Mouse (Mus musculus): ENCODE measurements at regions not wholly inside any gene's neighbourhood (a gene's known extent, or its start where the extent isn't known, plus 50 kb on each side); places are given as distances from the start of the nearest gene placed in this dataset.
"Not testable (repeated sequence)": the region's sequence is repeated elsewhere in the genome, so short reads cannot be mapped to it uniquely, and the experiment has no call there.

DNA sequence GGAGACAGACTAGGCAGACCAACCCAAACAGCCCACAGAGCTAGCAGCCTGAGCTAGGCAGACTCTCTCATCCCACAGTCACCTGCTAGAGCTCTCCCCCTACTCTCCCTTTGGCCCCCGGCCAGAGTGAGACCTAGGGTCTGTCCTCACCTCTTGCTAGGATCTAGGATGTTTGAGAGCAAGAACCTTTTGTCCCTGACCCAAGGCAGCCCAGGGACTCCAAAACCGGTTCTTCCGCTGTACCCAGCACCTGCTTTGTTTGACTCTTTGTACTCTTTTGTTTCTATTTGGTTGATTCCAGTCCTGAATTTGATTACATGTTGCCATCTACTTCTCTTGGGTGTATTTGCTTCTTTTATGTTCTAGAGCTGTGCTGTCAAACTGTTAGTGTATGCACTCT is 75.3 kb downstream of the H60c start:
- no peak for DNase-seq (ENCODE audit: low read depth, low spot score)

DNA sequence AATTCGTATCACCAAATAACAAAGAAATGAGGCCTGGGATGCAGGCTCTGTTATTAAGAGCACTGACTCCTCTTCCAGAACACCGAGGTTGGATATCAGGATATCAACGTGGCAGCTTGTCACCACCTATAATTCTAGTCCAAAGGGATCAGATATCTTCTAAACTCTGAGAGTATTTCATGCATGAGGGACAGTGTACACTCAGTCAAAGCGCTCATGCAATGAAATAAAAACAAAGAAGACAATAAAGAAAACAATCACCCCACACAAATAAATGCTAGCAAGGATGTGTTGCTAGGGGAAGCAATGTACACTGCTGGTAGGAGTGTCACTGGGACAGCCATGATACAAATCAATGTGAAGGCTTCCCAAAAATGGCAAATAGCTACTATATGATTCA is 79.2 kb downstream of the H60c start:
- DNase-seq (ENCODE audit: low read depth, low spot score) = no peak

DNA sequence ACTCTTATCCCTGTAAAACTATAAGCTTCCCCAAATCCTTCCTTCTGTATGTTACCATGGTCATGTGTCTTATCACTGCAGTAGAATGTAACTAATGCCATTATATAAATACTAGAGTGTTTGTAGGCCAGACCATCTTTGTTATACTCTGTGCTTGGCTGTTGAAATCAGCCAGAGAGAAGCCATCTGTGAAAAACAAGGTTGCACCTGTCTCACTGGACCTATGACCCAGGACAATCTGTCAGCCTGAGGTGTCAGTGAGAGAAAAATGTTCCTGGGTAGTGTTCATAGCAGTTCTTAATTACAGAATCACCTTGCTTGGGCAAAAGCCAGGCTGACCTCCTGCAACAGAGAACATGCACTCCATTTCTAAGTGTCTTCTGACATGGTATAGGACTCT is 87.5 kb downstream of the H60c start:
- DNase-seq (ENCODE audit: low read depth, low spot score) = no peak

DNA sequence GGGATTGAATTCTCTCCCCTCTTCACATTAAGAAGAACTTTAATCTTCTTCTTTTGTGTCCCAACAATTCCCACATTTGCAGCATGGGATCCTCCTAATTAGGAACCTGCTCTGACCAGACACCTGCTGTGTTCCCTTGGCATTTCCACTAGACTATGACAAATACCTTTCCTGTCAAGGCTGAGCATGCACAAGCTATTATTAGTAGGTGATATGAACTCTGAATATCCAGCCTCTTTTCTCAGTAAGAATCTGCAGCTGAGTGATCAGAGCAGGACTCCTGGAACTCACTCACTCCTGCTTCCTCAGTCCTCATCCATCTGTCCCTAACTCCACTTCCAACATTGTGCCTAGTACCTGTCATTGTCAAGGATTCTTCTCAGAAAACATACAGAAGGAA is 94.0 kb downstream of the H60c start:
- no peak for DNase-seq (ENCODE audit: low read depth, low spot score)

DNA sequence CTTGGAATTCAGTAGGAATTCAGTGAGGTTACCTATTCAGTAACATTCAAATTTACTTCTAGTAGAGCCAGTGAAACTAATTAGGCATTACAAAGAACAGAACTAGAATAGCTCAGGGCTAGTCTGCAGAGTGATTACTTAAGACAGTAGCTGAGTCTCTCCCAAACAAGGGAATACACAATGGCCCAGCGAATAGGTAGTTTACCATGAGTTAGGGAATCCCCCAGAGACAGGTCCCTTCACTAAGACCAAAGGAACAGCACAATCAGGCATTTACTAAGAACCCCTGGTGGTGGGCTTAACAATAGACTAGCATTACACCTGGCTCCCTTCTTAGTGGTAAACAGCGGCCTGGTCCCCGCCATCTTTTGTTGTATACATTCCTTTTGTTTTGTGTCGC is 94.6 kb downstream of the H60c start:
- DNase-seq (ENCODE audit: low read depth, low spot score) = peak; percentile 95

DNA sequence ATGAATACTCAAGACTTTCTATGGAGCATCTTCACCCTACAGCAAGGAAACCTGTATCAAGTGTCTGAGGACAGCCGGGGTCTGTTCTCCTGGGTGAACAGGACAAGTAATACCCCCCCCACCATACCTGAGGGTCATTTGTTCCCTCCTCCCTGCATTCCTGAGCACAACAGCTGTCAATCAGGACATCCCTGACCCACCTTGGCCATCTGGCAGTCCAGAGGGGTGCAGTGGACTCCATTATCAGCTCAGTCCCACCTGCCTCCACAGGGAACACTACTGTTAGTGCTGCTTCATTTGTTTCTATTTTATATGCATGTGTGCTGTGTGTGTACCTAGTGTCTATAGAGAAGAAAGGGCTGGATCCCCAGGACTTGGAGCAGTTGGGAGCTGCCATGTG is 95.3 kb downstream of the H60c start:
- peak; percentile 48 for DNase-seq (ENCODE audit: low read depth, low spot score)

DNA sequence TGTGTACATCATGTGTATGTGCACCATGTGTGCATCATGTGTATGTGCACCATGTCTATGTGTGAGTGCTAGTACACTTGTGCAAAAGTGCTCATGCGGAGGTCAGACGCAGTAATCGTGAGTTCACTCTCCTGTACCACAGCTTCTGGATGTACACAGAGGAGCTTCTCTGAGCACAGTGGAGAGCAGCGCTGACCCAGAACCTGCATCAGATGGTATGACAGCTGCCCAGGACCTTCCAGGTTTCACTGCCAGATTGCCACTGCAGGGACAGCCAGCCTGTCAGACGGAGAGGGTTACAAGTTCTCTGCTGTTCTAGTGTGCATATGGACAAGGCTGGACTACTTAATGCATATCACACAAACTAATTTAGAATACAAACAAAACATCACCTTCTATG is 96.2 kb downstream of the H60c start:
- no peak for DNase-seq (ENCODE audit: low read depth, low spot score)

DNA sequence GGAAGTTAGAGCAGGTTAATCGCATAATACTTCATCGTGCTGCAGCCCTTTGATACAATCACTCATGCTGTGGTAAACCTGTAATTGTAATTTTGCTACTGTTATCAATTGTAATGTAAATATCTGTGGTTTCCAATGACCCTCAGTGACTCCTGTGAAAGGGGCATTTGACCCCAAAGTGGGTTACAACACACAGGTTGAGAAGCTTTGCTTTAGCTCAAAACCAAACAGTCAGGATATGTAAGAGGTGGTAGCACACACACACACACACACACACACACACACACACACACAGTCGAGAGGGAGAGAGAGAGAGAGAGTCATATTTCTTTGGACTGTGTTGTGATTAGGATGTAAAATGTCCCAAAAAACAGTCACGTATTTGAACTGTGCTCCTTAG is 112.0 kb downstream of the H60c start:
- DNase-seq (ENCODE audit: low read depth, low spot score) = no peak

DNA sequence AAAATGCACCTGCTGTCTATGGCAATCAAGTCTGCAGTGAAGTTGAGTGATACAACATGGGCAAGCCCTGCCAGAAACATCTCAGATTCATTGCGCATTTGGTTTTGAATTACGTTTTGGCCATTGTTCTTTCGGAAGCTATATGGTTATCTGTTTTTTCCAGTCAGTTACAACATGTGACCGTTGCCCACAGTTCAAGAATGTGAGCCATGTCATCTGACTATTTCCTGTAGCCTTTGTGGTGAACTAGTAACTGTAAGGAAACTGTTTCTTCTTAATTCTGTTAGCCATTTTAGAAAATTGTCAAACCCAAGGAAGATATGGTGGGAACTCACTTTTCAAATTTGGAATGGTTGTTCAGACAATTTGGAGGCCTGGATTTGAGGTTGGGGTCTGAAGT is 119.4 kb downstream of the H60c start:
- no peak for DNase-seq (ENCODE audit: low read depth, low spot score)

DNA sequence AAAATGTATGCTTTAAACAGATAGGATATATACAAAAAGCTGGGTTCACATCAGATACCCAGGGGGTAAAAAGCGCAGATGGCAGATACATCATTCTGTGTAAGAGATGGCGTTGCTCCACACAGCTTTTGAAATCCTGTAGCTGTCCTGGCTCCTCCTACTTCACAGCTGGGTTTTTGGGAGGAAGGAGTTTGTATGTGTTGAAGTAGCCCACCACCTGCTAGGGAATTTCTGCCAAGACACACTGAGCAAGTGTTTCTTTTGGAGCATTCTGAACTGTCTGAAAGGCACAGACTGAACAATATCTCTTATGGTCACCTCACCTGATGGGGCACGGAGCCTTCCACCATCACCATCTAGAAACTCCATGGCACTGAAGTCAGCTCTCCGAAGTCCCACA is 128.3 kb downstream of the H60c start:
- DNase-seq (ENCODE audit: low read depth, low spot score) = no peak

DNA sequence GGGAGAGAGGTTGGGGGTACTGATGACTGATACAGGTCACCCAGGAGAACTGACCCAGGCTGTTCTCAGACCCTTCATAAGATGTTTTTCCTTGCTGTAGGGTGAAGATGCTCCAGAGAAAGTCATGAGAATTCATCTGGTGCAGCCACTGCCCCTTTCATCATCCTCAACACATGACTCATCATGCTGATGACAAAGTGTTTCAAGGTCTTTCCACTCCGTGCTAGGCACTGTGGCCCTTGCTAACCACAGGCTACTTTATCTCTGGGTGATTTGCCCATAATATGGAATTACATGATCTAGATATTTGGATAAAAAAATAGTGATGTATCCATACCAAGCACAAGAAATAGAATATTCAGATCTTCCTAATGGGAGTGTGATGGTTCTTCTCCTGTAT is 140.1 kb downstream of the H60c start:
- no peak for DNase-seq (ENCODE audit: low read depth, low spot score)

DNA sequence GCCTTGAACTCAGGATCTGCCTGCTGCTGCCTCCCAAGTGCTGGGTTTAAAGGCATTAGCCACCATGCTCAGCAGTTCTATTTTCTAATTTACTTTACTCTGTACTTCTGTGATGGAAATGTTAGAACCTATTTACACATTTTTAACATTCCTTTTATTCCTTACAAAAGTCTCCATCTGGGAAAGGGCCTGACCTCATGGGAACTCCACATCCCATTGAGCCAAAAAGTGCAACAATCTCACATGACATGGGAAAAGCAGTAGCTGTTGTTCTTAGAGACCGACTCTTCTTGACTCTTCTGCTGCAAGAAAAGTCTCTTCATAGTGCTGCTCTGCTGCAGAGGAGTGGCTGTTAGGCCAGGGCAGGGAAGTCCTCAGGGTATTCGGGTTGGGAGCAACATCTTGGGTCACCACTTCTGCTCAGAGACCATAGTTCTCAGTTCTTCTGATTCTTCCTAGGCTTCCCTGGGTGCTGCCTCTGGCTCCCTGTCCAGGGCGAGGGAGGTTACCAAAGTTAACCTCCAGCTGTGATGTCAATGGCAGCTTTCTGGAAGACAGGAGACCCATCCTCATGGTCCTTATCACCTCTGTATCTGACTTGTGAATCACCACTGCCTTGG is 150.0 kb downstream of the H60c start:
- DNase-seq (ENCODE audit: low read depth, low spot score) = peak; percentile 63

DNA sequence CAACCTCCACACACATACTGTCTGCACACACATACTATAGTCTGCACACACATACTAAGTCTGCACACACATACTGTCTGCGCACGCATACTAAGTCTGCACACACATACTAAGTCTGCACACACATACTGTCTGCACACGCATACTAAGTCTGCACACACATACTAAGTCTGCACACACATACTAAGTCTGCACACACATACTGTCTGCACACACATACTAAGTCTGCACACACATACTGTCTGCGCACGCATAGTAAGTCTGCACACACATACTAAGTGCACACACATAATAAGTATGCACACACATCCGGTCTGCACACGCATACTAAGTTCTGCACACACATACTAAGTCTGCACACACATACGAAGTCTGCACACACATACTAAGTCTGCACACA is 153.2 kb downstream of the H60c start:
- not testable (repeated sequence) for DNase-seq (ENCODE audit: low read depth, low spot score)

DNA sequence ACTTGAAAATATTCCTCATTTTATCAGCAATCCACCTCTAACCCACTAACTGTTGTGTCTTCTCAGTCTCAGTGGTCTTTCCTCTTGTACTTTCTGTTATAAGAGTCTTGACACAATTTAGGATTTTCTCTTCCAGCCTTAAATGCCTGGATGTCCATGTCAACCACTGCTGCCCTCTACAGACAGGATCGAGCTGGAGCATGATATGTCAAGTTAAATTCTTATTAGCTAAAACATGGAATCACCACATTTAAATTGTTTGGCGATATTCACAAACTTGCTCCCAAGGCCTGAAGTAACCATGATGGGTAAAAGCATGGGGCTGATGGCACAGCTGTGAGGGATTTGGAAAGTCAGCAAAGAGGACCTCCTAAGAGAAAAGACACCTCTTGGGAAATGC is 159.6 kb downstream of the H60c start:
- DNase-seq (ENCODE audit: low read depth, low spot score) = peak; percentile 46
